Mouse (Mus musculus) testis, postnatal 14 days (tissue): ENCODE measurements at regions not wholly inside any gene's neighbourhood (a gene's known extent, or its start where the extent isn't known, plus 50 kb on each side); places are given as distances from the start of the nearest gene placed in this dataset.

Source experiments
- DNase-seq: peaks from one replicate; pipeline ENCODE4 v3.0.0; 2021; ENCODE audit warnings: low spot score

GRCm38 (mm10) chr2:21044007-21044406 lies 75.3 kb upstream of the Arhgap21 start:
- no peak for DNase-seq

- DNase-seq = no peak
Measured at GRCm38 (mm10) chr2:21043302-21043701, 74.6 kb upstream of the Arhgap21 start.

GRCm38 (mm10) chr2:21037607-21038006 lies 68.9 kb upstream of the Arhgap21 start:
- DNase-seq = no peak

GRCm38 (mm10) chr2:21037181-21037580 lies 68.5 kb upstream of the Arhgap21 start:
- DNase-seq = peak; percentile 26

- no peak for DNase-seq
Measured at GRCm38 (mm10) chr2:21035884-21036648, 67.4 kb upstream of the Arhgap21 start.

DNA sequence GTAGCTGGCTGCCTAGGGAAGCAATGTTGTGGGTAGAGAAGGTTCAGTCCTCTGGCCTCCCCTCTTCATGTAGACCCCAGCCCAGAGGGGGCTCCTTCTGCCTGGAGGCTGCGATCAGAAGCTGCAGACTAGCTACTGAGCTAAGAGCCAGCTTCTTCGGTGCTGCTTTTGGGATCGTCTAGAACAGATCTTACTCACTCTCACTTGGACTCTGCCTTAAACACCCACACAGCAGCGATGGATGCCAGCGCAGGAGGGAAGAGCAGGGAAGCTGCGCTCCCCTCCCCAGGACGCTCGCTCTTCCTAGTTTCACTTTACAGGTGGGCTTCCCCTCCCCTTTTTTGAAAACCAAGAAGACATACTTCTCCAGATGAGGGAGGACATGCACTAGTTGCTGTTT lies 66.0 kb upstream of the Arhgap21 start:
- DNase-seq = no peak

DNA sequence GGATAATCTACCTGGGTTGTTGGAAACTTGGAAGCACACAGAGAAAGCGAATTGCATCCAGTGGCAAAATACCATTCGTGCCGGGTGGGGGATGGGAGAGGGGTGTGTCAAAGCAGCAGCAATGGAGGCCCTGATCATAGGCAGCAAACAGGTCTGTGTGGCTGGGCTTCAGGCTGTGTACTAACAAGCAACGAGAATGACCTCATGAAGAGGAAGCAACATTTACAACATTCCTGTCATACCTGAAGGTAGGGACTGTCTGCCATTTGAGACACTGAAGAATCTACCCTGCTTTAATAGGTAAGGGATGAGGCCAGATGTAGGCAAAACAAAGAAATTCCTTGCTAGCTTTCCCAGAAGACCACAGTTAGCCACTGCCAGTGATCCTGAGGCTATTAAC lies 62.0 kb upstream of the Arhgap21 start:
- no peak for DNase-seq

GRCm38 (mm10) chr2:21029391-21030010 lies 60.8 kb upstream of the Arhgap21 start:
- DNase-seq = no peak

- DNase-seq = peak; percentile 61
Measured at GRCm38 (mm10) chr2:21028605-21029004, 59.9 kb upstream of the Arhgap21 start.

- DNase-seq = no peak
Measured at GRCm38 (mm10) chr2:21018535-21018934, 49.9 kb upstream of the Arhgap21 start.
